Mouse (Mus musculus) retina, postnatal 7 days (tissue): Measurements from ENCODE around the gene Matk.

ENCODE experiments used
- DNase-seq: peaks from one replicate; pipeline ENCODE4 v3.0.0-alpha.2; 2012; ENCODE audit warnings: low read depth, low spot score

The Matk gene

DNA sequence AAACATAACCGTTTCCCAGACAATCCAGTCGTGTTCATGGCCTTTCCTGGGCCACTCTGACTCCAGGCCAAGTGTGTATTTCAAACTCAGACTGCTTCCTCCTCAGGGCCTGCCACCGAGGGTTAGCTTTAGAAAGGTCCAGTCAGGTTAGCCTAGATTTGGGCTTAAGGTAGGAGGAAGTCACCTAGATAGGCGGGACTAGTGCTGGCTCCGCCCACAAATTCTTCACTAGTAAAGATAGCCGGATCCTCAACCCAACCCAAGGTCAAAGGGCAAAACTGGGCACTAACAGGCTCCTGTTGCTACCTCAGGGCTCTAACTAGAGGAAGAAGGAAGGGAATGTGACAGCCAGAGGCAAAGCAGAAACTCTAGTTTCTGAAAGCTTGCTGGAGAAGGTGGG is 33.9 kb downstream of the Matk start:
- DNase-seq, result no peak

DNA sequence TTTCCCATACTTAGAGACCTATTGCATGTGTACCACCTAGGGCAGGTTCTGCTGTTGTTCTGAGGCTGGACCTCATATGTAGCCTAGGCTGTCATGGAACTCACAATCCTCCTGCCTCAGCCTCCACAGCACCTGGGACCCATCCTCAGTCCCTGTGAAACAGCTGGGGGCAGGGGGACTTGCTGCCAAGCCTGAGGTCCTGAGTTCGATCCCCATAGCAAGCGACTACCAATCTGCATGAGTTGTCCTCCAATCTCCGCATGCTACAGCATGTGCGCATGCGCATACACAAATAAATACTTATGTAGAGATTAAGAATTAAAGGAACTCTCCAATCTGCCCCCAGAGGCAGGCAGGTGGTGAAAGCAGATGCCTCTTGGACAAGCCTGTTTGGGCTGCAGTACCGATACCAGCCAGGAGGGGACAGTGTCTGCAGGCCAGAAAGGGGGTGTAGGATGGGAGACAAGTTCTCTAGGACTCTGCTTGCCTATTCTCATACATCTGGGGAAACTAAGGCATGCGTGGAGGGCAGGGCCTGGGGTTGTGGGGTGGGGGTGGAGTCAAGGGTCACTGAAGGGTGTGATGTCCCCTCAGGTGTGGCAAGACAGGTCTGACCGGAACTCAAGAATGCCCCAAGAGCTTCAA is 34.9 kb downstream of the Matk start:
- DNase-seq, result peak; percentile 42

DNA sequence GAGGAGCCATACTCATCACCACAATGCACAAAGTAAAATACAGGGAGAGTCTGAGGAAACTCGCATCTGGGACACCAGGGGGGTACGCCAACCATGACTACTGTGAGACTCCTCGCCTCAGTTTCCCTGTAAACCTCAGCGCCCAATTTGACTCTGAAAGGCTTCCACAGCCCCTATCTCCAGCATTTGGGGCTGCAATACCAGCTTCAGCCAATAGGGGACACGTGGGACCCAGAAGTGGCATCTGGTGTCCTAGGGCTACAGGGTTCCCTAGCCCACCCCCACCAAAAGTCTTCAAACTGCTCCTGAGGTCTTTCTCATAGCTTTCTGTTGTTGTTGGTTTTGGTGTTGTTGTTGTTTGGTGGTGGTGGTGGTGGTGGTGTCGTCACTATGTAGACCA is 35.9 kb downstream of the Matk start:
- no peak for DNase-seq

DNA sequence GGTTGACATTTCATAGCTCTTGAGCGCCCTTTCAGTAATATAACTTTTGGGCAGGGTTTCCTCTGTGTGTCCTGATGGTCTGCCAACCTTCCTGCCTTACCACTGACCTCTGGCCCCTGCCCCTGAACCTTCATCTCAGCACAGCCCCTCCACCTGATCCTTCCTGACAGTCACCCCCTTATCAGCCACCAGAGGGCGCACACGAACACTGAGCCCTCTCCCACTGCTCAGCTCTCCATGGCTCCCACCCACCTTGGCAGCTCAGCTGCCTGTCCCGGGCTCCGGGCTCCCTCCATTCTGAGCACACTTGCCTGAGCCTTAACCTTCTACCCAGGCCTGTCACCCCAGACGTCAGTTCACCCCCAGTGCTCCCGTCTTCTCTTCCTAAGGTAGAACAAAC is 36.5 kb downstream of the Matk start:
- DNase-seq, result peak; percentile 72

DNA sequence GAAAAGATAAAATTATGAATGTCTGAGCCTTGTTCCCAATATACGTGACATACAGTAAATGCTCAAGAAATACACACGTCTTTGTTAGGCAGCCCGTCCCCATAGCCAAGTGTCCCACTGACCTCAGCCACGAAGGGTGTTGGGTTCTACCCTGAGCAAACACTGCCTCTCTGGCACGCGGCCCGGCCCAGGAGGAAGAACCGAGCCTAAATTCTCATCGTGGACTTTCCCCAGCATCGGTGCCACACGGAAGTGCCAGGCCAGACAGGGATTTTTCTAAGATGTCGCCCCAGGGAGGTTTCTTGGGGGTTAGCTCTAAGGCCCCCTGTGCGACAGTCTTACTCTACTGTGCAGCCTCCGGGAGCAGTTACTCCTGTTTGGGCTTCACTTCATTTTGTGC is 37.1 kb downstream of the Matk start:
- DNase-seq, result no peak

DNA sequence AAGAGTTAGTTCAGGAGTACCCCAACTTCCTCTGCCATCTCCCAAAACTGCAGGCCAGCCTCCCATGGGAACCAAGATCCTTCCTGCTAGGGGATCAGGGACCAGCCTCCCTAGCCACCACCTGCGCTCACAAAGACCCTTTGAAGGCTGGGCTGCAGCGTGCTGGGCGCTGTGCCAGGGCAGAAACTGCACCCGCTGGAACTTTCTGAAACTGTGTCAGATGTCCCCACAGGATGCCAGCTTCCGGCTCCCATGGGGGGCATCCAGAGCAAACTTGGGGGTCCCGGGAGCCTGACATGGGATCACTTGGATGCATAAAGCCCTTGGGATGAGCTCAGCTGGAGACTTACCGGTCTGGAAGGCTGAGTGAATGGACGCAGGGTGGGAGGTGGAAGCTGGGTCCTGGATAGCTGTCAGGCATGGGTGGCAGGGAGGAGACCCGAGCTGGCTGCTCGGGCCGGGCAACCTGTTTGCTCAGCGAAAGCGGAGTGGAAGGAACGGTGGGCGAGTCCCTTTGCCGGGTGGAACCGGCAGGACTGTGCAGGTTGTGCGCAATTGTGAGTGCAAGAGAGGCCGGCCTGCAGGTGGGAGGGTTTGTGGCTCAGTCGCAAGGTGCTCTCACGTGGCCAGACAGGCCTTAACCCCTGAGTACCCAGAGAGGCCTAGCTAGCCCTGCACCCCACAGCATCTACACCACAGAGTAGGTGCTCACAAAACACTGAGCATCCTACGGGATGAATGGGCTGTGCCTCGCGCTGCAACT is 38.1 kb downstream of the Matk start:
- no peak for DNase-seq

DNA sequence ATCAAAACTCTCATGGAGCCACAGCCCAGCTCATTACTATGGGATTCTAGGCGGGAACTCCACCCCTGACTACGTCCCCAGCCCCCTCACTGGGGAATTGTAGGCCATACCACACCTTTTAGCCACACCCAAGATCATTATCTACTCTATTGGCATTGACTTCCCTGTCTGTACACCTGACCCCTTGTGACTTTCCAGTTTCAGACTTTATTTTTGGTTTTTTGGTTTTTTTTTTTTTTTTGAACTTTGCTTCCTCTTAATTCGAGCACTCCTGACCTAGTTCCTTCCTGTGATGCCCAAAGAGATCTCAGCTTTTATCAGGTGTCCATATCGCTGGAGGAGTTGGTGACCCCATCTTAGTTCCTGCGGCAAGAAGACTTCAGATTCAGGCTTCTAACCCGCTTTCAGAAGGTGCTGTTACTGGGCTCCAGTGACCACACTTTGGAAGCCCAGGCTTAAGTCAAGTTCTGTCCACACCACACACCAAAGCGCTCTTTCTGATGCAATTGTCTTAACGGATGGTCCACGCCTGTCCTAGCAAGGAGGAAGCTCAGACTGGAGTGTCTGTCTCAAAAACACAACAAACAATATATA is 38.9 kb downstream of the Matk start, which contains the start of gene Tjp3:
Tjp3 (minus strand) TSS at position 71 of the 594 bp plus-strand sequence.
- no peak for DNase-seq

DNA sequence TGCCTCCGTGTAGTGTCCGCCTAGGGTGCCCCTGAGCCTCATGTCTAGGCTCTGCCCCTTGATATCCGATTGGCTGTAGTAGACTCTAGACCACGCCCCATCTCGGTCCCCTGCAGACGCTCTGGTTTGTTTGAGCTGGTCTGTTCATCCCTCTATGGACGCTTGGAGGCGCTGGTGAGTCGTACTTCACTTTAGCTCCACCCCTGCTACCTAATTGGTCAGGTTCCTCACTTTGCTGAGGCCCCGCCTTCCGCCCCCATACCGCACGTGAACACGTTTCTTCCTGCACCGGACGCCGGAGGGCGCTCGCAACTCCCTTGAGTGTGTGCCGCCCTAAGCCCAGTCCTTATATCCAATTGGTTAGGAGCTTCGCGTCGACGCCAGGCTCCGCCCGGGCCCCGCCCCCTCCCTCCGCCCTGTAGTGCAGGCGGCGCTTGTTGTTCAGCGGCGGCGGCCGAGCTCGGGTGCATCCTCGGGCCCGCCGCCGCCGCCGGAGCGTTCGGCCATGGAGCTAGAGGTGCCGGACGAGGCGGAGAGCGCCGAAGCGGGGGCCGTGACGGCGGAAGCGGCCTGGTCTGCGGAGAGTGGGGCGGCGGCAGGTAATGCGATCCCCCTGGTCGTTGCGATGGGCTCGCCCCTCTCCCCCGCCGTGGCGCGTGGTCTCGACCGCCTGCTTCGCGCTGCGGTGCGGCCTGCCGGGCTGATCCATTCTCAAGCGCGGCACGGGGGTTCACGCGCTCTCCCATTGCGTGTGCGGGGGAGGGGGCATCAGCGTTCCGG is 40.0 kb downstream of the Matk start, which contains the start of gene Pip5k1c:
Pip5k1c (plus strand) TSS at position 410 of the 780 bp plus-strand sequence.
- peak; percentile 100 for DNase-seq

DNA sequence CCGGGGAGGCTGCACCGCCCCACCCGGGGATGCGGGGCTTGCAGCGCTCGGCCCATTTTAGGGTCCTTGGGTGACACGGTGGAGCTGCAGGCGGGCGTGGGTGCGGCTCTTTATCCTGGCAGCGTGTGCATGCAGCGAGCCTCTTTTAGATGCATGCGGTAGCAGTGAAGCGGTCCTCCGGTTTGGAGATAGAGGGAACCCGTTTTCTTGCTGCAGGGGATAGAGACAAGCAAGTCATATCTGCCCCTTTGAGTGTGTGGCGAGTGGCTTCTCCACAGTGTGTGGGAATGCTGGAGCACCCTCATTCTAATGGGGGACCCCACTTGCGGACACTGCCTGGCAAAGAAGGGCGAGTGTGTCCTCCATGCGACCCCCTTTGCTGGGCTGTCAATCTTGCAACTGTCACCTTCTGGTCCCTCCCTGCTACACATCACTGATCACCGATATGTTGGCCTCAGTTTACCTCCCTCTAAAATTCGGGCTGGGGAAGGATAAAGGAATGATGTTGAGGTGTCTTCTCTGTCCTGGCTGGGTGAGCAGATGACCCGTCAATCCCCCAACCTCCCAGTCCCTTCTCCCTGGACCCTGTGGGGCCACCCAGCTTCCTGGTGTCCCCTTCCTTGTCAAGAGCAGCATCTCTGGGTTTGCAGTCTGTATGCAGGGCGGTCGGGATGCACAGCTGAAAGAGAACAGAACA is 40.7 kb downstream of the Matk start:
- no peak for DNase-seq

DNA sequence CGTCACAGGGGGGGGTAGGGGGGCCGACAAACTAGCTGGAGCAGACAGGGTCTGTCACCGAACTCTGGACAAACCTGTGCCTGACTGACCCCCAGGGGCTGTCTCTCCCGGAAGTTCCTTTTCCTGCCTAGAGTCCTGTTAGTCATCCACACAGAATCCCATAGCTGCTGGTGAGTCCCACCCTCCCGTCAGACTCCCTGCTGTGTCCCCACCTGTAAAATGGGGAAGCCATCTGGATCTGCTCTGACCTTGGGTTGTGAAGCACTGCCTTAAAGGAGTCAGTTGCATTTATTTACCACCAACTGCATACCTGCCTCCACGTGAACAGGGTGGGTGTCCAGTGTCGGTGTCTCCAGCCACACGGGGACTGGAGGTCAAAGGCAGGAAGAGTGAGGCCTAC is 41.7 kb downstream of the Matk start:
- DNase-seq, result no peak

DNA sequence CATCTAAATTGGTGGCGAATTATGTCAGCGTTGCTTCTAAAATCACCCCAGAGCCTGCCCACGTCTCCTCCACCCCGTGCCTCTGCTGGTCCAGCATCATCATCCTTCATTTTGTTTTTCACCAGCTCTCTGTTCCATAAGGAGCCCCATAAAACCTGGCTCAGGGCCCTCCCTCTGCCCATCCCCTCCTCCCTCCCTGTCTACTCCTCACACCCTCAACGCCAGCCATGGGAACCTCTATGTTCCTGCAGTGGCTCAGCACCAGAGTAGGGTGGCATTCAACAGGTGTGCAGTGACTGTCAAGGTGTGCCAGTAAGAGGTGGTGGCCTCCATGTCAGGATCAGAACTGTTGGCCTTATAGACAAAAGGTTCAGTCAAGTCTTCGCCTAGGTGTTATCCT is 42.5 kb downstream of the Matk start:
- DNase-seq, result no peak

DNA sequence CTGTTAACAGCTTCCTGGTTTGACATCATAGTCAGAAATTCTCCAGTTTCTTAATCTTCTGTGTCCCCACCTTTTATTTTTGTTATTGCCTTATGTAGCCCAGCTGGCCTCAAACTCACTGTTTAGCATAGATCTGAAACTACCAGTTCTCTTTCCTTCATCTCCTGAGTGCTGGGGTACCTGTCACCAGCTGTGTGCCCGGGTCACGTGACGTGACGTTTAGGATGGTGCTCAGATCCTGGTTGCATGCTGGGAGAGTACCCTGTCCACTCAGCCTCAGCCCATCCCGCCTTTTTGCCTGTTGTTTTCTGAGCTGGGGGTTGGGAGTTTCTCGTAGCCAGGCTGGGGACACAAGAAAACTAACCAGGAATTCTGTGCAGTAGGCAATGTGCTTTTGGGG is 44.5 kb downstream of the Matk start:
- DNase-seq, result no peak

DNA sequence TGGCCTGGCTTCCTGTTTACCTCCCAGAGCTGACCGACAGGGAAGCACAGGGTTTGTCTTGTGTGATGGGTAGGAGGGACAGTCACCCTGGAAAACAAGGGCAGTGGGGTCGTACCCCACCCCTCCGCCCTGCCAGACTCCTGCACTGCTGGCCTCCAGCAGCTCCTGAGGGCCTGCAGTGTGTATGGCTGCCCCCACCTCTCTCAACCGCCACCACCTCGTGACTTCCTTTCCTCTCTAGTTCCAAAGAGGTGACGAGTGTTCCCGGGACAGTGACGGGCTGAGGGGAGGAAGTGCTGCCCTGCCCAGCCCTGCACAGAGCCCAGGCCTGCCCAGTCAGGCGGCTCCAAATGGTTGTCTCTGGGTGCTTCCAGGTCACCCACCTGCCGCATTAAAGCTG is 45.1 kb downstream of the Matk start:
- no peak for DNase-seq

DNA sequence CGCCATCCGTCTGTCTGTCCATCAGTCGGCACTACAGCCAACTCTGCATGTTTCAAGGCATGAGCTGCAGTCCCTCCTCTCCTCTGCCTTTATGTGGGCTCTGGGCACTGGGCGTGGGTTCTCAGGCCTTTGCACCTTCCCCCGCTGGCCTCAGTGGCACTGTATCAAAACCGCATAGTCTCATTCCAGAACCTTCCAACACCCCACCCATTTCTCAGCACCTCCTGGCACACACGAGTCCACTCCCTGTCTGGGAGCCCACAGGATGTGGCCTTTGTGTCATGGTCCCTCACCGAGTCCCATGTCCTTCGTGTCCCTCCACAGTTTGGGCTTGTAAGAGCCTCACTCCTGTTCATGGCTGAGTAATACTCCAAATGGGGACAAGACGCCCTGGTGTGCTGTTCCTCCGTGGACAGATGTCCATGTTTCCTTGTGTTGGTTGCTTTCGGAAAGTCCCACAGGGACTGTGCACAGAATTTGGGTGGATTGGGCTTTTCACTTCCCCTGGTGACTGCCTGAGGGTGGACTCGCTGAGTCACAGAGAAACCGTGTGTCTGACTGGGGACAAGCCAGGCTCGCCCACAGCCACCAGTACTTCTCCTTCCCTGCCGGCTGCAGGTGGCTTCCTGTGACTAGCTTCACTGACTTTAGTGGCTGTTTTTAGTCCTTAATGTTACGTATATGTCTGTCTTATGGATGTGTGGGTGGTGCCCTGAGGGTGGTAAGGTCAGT is 45.8 kb downstream of the Matk start:
- no peak for DNase-seq

DNA sequence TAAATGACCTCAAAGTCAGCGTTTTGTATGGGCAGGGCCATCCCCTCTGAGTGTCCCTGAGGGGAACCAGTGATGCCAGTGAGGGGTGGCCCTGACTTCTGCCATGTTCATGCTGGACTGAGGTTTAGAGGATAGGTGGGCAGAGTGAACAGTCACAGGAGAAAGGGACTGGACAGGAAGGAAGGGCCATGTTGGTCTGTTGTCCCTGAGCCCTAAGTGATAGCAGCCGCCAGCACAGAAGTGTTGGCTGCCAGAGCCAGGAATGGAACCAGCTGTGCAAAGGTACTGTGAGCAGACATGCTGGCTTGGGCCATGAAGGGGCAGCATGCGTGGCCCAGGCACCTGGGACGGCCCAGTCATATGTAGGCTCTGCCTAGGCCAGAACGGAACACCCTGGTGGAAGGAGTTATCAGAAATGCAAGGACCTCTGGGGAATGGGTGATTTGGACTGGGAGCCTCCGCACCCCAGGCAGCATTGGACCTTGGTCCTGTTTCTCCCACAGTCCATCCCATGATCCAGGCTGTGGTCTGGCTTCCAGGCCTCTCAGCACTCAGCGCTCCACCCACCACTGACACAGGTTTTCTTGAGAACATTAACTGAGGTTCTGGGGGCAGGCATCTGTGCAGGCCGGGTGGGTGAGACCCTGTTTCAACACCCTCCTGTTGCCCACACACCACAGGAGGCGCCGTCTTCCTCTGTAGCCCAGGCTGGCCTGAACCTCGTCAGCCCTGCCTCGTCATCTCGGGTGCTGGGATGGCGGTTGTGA is 47.0 kb downstream of the Matk start:
- no peak for DNase-seq

DNA sequence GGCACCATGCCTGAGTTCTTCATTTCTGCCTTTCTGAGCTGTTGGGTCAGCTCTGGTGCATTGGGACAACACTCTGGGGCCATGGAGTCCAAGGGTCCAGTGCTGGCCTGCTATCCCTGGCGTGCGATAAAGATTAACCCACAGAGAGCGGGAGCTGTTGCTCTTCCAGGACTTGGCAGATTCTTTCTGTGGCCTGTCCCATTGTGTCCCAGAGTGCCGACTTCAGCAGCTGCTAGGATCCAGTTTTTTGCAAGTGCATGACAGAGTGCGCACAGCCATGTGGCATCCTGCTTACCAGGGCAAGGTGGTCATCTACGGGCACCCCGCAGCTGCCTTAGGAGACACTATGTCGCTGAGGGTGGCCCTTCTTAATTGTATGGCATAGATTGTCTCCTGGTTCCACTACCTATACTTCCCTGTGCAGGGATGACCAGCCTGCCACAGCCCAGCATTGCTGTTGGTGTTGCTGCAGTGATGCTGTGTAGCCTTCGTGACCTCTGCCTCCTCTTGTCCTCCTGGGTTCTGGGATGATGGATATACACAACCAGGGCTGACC is 47.7 kb downstream of the Matk start:
- DNase-seq, result no peak

DNA sequence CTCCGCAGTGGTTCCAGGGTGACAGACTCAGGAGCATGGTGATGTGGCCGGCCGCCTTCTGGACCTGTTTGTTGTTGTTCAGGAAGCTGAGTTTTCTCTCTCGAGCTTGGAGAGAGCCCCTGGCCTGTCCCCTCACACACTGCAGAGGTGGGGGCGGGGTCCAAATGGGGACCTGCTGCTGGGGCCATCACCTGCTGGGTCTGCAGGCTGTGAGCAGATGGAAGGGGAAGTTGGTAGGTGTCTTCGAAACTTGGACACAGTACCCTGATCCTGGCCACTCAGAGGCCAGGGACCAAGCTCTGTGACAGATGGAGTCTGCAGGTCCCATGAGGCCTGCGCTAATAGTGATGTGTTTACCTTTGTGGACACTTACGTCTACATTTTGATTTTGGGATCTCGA is 48.6 kb downstream of the Matk start:
- DNase-seq, result no peak

DNA sequence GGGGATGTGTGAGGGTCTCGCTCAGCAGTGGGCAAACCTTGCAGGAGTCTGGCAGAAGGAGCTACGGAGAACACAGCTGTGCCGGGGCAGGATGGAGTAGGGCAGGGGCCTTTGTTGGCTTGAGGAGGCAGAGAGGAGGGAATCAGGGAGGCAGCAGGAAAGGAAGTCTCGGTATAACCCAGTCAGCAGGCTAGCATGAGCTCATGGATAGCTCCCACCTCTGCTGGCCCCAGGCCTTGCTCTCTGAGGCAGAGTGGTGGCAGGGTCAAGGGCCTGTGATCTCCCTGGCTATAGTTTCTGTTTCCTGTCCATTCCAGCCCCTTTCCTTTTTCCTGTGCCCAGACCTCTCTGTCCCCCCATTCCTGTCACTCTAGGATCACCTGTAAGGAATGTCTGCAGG is 49.6 kb downstream of the Matk start:
- DNase-seq, result no peak

DNA sequence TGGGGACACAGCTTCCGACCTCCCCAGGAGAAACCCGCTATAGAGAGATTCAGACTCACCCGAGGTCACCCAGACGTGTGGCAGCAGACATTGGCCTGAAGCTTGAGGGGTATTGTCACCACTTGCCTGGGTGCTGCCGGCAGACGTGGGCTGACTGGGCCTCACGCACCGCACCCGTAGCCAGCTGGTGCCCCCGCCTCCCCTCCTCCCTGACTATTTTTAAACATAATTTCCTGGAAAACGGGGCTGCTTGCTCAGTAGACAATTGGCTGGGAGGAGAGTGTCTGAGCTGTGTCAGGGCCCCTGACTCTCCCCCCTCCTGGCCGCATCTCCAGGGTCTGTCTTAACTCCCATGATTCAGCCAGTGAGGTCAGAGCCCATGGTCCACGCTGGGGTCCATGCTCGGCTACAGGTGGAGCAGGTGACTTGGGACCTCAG is 50.1 kb downstream of the Matk start:
- no peak for DNase-seq

DNA sequence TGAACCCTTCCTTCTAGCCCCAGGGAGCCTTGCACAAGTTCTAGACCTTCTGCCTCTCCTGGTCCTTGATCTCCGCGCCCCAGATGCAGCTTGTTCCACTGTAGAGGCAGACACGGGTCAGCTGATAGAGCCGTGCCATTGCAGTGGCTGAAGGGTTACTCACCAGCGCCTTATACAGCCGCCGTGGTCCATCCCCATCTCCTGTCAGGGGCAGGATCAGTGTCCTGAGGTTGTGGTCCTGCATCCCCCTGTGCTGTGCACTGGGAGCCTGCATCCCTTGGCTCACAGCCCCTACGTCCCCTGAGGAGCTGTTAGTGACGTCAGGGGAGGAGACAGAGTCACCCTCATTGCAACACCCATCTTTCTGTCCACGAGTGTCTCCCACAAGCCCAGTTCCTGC is 50.5 kb downstream of the Matk start:
- DNase-seq, result no peak
